Mouse (Mus musculus) fat pad, adult 2 months (tissue): Measurements from ENCODE around the gene Rfx7.
"Not testable (repeated sequence)": the region's sequence is repeated elsewhere in the genome, so short reads cannot be mapped to it uniquely, and the experiment has no call there.

Source experiments
- DNase-seq: peaks from one replicate; pipeline ENCODE4 v3.0.0-alpha.2; 2011; ENCODE audit warnings: low read depth, low spot score; ENCODE audit errors: extremely low read depth

Rfx7 gene

GRCm38 (mm10) chr9:72537086-72537485 lies 5.0 kb downstream of the Rfx7 start:
- DNase-seq = no peak

- no peak for DNase-seq
These were observed 11.6 kb downstream of the Rfx7 start for GRCm38 (mm10) chr9:72543590-72543989.

- DNase-seq = no peak
These were observed 26.7 kb downstream of the Rfx7 start for GRCm38 (mm10) chr9:72558780-72559179.

GRCm38 (mm10) chr9:72560316-72560715 lies 28.3 kb downstream of the Rfx7 start:
- no peak for DNase-seq

GRCm38 (mm10) chr9:72563277-72563676 lies 31.2 kb downstream of the Rfx7 start:
- no peak for DNase-seq

- DNase-seq = no peak
These were observed 35.1 kb downstream of the Rfx7 start for GRCm38 (mm10) chr9:72567116-72567515.

- DNase-seq = peak; percentile 8
These were observed 48.2 kb downstream of the Rfx7 start for GRCm38 (mm10) chr9:72580216-72580615.

- no peak for DNase-seq
These were observed 58.8 kb downstream of the Rfx7 start for GRCm38 (mm10) chr9:72590861-72591260.

GRCm38 (mm10) chr9:72592016-72592415 lies 60.0 kb downstream of the Rfx7 start:
- DNase-seq = no peak

GRCm38 (mm10) chr9:72594656-72595055 lies 62.6 kb downstream of the Rfx7 start:
- DNase-seq = not testable (repeated sequence)

- peak; percentile 50 for DNase-seq
These were observed 68.1 kb downstream of the Rfx7 start for GRCm38 (mm10) chr9:72600142-72600541.

GRCm38 (mm10) chr9:72609771-72610170 lies 77.7 kb downstream of the Rfx7 start:
- no peak for DNase-seq

GRCm38 (mm10) chr9:72613884-72614283 lies 81.8 kb downstream of the Rfx7 start:
- no peak for DNase-seq

- no peak for DNase-seq
These were observed 82.9 kb downstream of the Rfx7 start for GRCm38 (mm10) chr9:72614786-72615480.

- DNase-seq = no peak
These were observed 86.0 kb downstream of the Rfx7 start for GRCm38 (mm10) chr9:72618037-72618436.

- no peak for DNase-seq
These were observed 91.6 kb downstream of the Rfx7 start for GRCm38 (mm10) chr9:72623605-72624004.

- no peak for DNase-seq
These were observed 95.6 kb downstream of the Rfx7 start for GRCm38 (mm10) chr9:72627598-72627997.

GRCm38 (mm10) chr9:72628591-72628990 lies 96.6 kb downstream of the Rfx7 start:
- DNase-seq = no peak

- DNase-seq = no peak
These were observed 100.2 kb downstream of the Rfx7 start for GRCm38 (mm10) chr9:72632198-72632597.

GRCm38 (mm10) chr9:72635134-72635533 lies 103.1 kb downstream of the Rfx7 start:
- no peak for DNase-seq

GRCm38 (mm10) chr9:72636547-72636946 lies 104.5 kb downstream of the Rfx7 start:
- no peak for DNase-seq

- DNase-seq = no peak
These were observed 105.2 kb downstream of the Rfx7 start for GRCm38 (mm10) chr9:72637243-72637642.
